ENCODE assay signal across 22 mouse cellular contexts in the genomic region with DNA sequence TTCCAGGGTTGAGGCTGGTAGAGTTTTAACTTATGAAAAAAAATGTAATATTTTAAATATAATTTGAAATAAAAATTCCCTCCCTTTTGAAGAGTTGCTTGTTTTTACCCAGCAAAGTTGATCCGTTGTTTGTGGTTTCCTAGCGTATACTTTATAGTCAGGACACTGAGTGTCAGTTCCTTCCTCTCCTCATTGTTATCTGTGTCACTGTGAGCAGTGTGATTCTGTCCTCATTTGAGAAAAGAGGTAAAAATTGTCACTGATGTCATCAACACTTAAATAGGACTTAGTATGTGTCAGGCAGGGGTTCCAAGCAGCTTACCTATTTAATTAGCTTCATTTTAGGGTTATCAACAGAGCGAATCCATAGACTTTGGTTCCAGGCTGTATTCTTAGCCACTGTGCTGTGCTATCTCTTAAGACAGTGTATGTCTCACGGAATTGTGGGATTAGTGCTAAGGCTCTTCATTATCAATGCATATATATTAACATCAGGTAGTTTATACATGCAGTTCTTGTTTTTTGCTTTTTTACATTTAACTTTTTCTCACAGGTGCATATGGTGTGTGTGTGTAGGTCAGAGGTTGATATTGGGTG. TPM values are rescaled to one million over a fixed set of nuclear protein-coding genes. Genes with fewer than 3 reads are reported as not detected.
DNase-seq lines count a peak whose midpoint lies in the region; ATAC-seq and TF ChIP-seq lines count a peak whose summit lies in the region.
"Had no signal": no experiment of that assay in that cellular context is flagged by ENCODE, and none has a peak within 500 bp of the region (broad histone marks: within the 10 kb centered on the region; RNA-seq: fewer than 3 reads in every experiment).

No protein-coding gene starts in this region.

- no peak for DNase-seq in heart, adult 2 months
- no peak for DNase-seq in liver, embryonic 11.5 days (ENCODE audit: low spot score)
- no peak for DNase-seq in liver
- no peak for DNase-seq in liver, embryonic 13.5 days
- DNase-seq in hindbrain, embryonic 11.5 days (ENCODE audit: low spot score): no peak
- no peak for DNase-seq in spleen, adult 18-20 months
- DNase-seq: adrenal gland, postnatal 25 days; cerebellum, adult 9-10 months; forebrain, postnatal 0 days; gastrocnemius, postnatal 36 days; kidney, adult 18-20 months; kidney, postnatal 10 days had no signal

- H3K4me3 ChIP-seq in heart, adult 2 months: no peak overlapping the region
- no peak overlapping the region for H3K4me3 ChIP-seq in heart, embryonic 11.5 days (ENCODE audit: low read depth, low read length)
- no peak overlapping the region for H3K4me3 ChIP-seq in liver, embryonic 11.5 days (ENCODE audit: low read depth, low read length)
- no peak overlapping the region for H3K4me3 ChIP-seq in liver, embryonic 13.5 days (replicated peaks)
- H3K4me3 ChIP-seq in hindbrain, embryonic 11.5 days (ENCODE audit: low read depth, low read length): no peak overlapping the region
- H3K4me3 ChIP-seq: forebrain, embryonic 10.5 days; heart, embryonic 15.5 days; lung, embryonic 15.5 days; midbrain, embryonic 15.5 days had no signal

- TF ChIP-seq EP300 in heart, adult 2 months (IDR thresholded peaks at IDR 0.05; ENCODE audit: insufficient read depth, low read depth, low read length): no peak

- H3K4me2 ChIP-seq in heart, embryonic 11.5 days: no peak overlapping the region
- peak overlapping the region; percentile 38; the same call in 1 of the 2 replicates for H3K4me2 ChIP-seq in liver, embryonic 11.5 days
- H3K4me2 ChIP-seq in liver, embryonic 13.5 days: peak overlapping the region; percentile 48
- no peak overlapping the region for H3K4me2 ChIP-seq in hindbrain, embryonic 11.5 days (replicated peaks; ENCODE audit: low read depth, low read length)
- H3K4me2 ChIP-seq: heart, embryonic 15.5 days; lung, embryonic 15.5 days; midbrain, embryonic 15.5 days had no signal

- H3K79me2 ChIP-seq in heart, adult 2 months (replicated peaks; ENCODE audit: control insufficient read depth, insufficient read depth, low read length): no peaks in the 10 kb centered on the region; the same call in 1 of the 2 replicates

- TF ChIP-seq POLR2A in heart, adult 2 months (IDR thresholded peaks at IDR 0.05; ENCODE audit: insufficient read depth, low read depth, low read length): no peak

- no peak overlapping the region for H3K9ac ChIP-seq in heart, adult 2 months (ENCODE audit: low read depth, low read length)
- no peak overlapping the region for H3K9ac ChIP-seq in heart, embryonic 11.5 days (ENCODE audit: low read depth, low read length)
- H3K9ac ChIP-seq in liver, embryonic 11.5 days (ENCODE audit: low read depth, low read length): no peak overlapping the region
- H3K9ac ChIP-seq in liver, embryonic 13.5 days: peak overlapping the region; percentile 51; the same call in 1 of the 2 replicates
- no peak overlapping the region for H3K9ac ChIP-seq in hindbrain, embryonic 11.5 days (ENCODE audit: low read depth, low read length)
- H3K9ac ChIP-seq: forebrain, postnatal 0 days; heart, embryonic 15.5 days; lung, embryonic 15.5 days; midbrain, embryonic 15.5 days had no signal

- ATAC-seq in heart, embryonic 11.5 days (replicated peaks; ENCODE audit: insufficient number of reproducible peaks, low FRiP score, low TSS enrichment): no peak
- no peak for ATAC-seq in liver, embryonic 11.5 days (replicated peaks; ENCODE audit: low FRiP score)
- no peak for ATAC-seq in liver, embryonic 13.5 days (ENCODE audit: low read depth)
- ATAC-seq in megakaryocyte progenitor cell, adult 5-6 weeks (replicated peaks; ENCODE audit: poor library complexity): peak; percentile 15; the same call in 1 of the 2 replicates
- ATAC-seq in hindbrain, embryonic 11.5 days (ENCODE audit: low FRiP score): no peak
- ATAC-seq: CD4-positive, CD25-positive, alpha-beta regulatory T cell, adult 4 months; forebrain, postnatal 0 days; hindbrain, embryonic 16.5 days; midbrain, embryonic 15.5 days had no signal

- intact Hi-C loops in heart, adult 2 months (cut with DNase I): loop anchor here (5.0 kb wide), 1 partner anchor 48 kb away; no protein-coding TSS in a partner anchor

- no peaks in the 10 kb centered on the region for H3K9me3 ChIP-seq in heart, embryonic 11.5 days (replicated peaks; ENCODE audit: control insufficient read depth, low read length)
- no peaks in the 10 kb centered on the region for H3K9me3 ChIP-seq in liver, embryonic 11.5 days (ENCODE audit: control insufficient read depth, low read length)
- H3K9me3 ChIP-seq in liver, embryonic 13.5 days (replicated peaks): no peaks in the 10 kb centered on the region
- no peaks in the 10 kb centered on the region for H3K9me3 ChIP-seq in hindbrain, embryonic 11.5 days (ENCODE audit: control insufficient read depth, low read length)
- H3K9me3 ChIP-seq: forebrain, embryonic 10.5 days; heart, embryonic 15.5 days; lung, embryonic 15.5 days; midbrain, embryonic 15.5 days had no signal

- peak overlapping the region; percentile 53 for H3K27ac ChIP-seq in heart, adult 2 months
- H3K27ac ChIP-seq in heart, embryonic 11.5 days (ENCODE audit: low read depth, low read length): no peak overlapping the region
- H3K27ac ChIP-seq in liver, embryonic 11.5 days (ENCODE audit: low read depth, low read length): no peak overlapping the region
- peak overlapping the region; percentile 13; the same call in 1 of the 2 replicates for H3K27ac ChIP-seq in liver, embryonic 13.5 days
- H3K27ac ChIP-seq in hindbrain, embryonic 11.5 days (ENCODE audit: low read depth, low read length): no peak overlapping the region
- H3K27ac ChIP-seq: forebrain, embryonic 10.5 days; heart, embryonic 15.5 days; lung, embryonic 15.5 days; midbrain, embryonic 15.5 days had no signal

- peaks cover 10% of the 10 kb centered on the region for H3K36me3 ChIP-seq in heart, adult 2 months (ENCODE audit: control insufficient read depth, insufficient read depth, low read length)
- H3K36me3 ChIP-seq in heart, embryonic 11.5 days (ENCODE audit: control insufficient read depth, insufficient read depth, low read length): no peaks in the 10 kb centered on the region
- H3K36me3 ChIP-seq in liver, embryonic 11.5 days (ENCODE audit: control insufficient read depth, insufficient read depth, low read length): no peaks in the 10 kb centered on the region
- no peaks in the 10 kb centered on the region for H3K36me3 ChIP-seq in liver, embryonic 13.5 days
- no peaks in the 10 kb centered on the region for H3K36me3 ChIP-seq in hindbrain, embryonic 11.5 days (ENCODE audit: control insufficient read depth, insufficient read depth, low read length)
- H3K36me3 ChIP-seq: forebrain, embryonic 10.5 days; heart, embryonic 15.5 days; lung, embryonic 15.5 days; midbrain, embryonic 15.5 days had no signal

- WGBS in heart, adult 2 months: 65% methylated on average over 4 of the region's 4 CpGs
- WGBS in heart, embryonic 11.5 days (ENCODE audit: insufficient replicate concordance): 80% methylated on average over 4 of the region's 4 CpGs
- WGBS in liver, embryonic 11.5 days: 47% methylated on average over 4 of the region's 4 CpGs
- WGBS in liver, embryonic 13.5 days (ENCODE audit: insufficient replicate concordance): 21% methylated on average over 4 of the region's 4 CpGs
- WGBS in hindbrain, embryonic 11.5 days: 91% methylated on average over 4 of the region's 4 CpGs

- H3K27me3 ChIP-seq in heart, adult 2 months (ENCODE audit: control insufficient read depth, insufficient read depth, low read length): no peaks in the 10 kb centered on the region
- no peaks in the 10 kb centered on the region for H3K27me3 ChIP-seq in heart, embryonic 11.5 days (ENCODE audit: control insufficient read depth, insufficient read depth, low read length)
- H3K27me3 ChIP-seq in liver, embryonic 11.5 days (replicated peaks; ENCODE audit: control insufficient read depth, insufficient read depth, low read length): no peaks in the 10 kb centered on the region
- H3K27me3 ChIP-seq in liver, embryonic 13.5 days: no peaks in the 10 kb centered on the region
- H3K27me3 ChIP-seq in hindbrain, embryonic 11.5 days (ENCODE audit: control insufficient read depth, insufficient read depth, low read length): no peaks in the 10 kb centered on the region
- H3K27me3 ChIP-seq: heart, embryonic 15.5 days; lung, embryonic 15.5 days; midbrain, embryonic 15.5 days had no signal

- TF ChIP-seq CTCF in heart, adult 2 months (IDR thresholded peaks at IDR 0.05): no peak

- H3K4me1 ChIP-seq in heart, adult 2 months (ENCODE audit: control insufficient read depth, insufficient read depth, low read length): peaks cover 5% of the 10 kb centered on the region
- H3K4me1 ChIP-seq in heart, embryonic 11.5 days (ENCODE audit: control insufficient read depth, insufficient read depth, low read length): peaks cover 6% of the 10 kb centered on the region; the same call in 1 of the 2 replicates
- peaks cover 16% of the 10 kb centered on the region for H3K4me1 ChIP-seq in liver, embryonic 11.5 days (replicated peaks; ENCODE audit: control insufficient read depth, insufficient read depth, low read length)
- peaks cover 32% of the 10 kb centered on the region for H3K4me1 ChIP-seq in liver, embryonic 13.5 days (replicated peaks)
- no peaks in the 10 kb centered on the region for H3K4me1 ChIP-seq in hindbrain, embryonic 11.5 days (replicated peaks; ENCODE audit: control insufficient read depth, insufficient read depth, low read length)

RNA-seq across cellular contexts. Expression of a gene that starts 3.0 kb away (rescaled TPM):
- 1 to 10 TPM; 9.3 to 10.0 TPM for total RNA-seq in heart, adult 2 months (2021)
- 4.5 and 6.5 TPM in 2 replicates for polyA plus RNA-seq in heart, adult 2 months (2012; rRNA removed)
- 19.9 and 20.4 TPM in 2 replicates for polyA plus RNA-seq in heart, embryonic 11.5 days (2014; fragmentation: Nextera tagmentation; extraction: Ambion mirVana)
- 23.6 and 25.4 TPM in 2 replicates for polyA plus RNA-seq in liver, embryonic 11.5 days (2014; fragmentation: Nextera tagmentation; extraction: Ambion mirVana)
- 8.2 and 11.3 TPM in 2 replicates for polyA plus RNA-seq in liver, embryonic 13.5 days (2015; fragmentation: Nextera tagmentation; extraction: Ambion mirVana)
- 18.5 and 23.9 TPM in 2 replicates for total RNA-seq in megakaryocyte progenitor cell, adult 5-6 weeks (2015)
- total RNA-seq in megakaryocyte progenitor cell, adult 5-6 weeks (2017): 15.3 and 21.1 TPM in 2 replicates
- polyA plus RNA-seq in hindbrain, embryonic 11.5 days (2014; fragmentation: Nextera tagmentation; extraction: Ambion mirVana): 27.2 and 30.1 TPM in 2 replicates

RNA-seq across cellular contexts. Expression of a gene that starts 16.9 kb away (rescaled TPM):
- total RNA-seq in heart, adult 2 months (2021): under 1 TPM; 0.32 to 0.37 TPM
- 0.76 and 1.3 TPM in 2 replicates for polyA plus RNA-seq in heart, adult 2 months (2012; rRNA removed)
- not detected in 2 replicates for polyA plus RNA-seq in heart, embryonic 11.5 days (2014; fragmentation: Nextera tagmentation; extraction: Ambion mirVana)
- not detected in 2 replicates for polyA plus RNA-seq in liver, embryonic 11.5 days (2014; fragmentation: Nextera tagmentation; extraction: Ambion mirVana)
- polyA plus RNA-seq in liver, embryonic 13.5 days (2015; fragmentation: Nextera tagmentation; extraction: Ambion mirVana): 0.06 TPM in 1 of 2 replicates, not detected in the other
- total RNA-seq in megakaryocyte progenitor cell, adult 5-6 weeks (2015): not detected in 2 replicates
- total RNA-seq in megakaryocyte progenitor cell, adult 5-6 weeks (2017): 0.08 TPM in 1 of 2 replicates, not detected in the other
- 0.20 and 0.28 TPM in 2 replicates for polyA plus RNA-seq in hindbrain, embryonic 11.5 days (2014; fragmentation: Nextera tagmentation; extraction: Ambion mirVana)

RNA-seq across cellular contexts. Expression of a gene that starts 44.7 kb away (rescaled TPM):
- total RNA-seq in heart, adult 2 months (2021): not detected
- 0.55 TPM in 1 of 2 replicates, not detected in the other for polyA plus RNA-seq in heart, adult 2 months (2012; rRNA removed)
- polyA plus RNA-seq in heart, embryonic 11.5 days (2014; fragmentation: Nextera tagmentation; extraction: Ambion mirVana): 0.37 TPM in 1 of 2 replicates, not detected in the other
- 0.47 and 0.53 TPM in 2 replicates for polyA plus RNA-seq in liver, embryonic 11.5 days (2014; fragmentation: Nextera tagmentation; extraction: Ambion mirVana)
- polyA plus RNA-seq in liver, embryonic 13.5 days (2015; fragmentation: Nextera tagmentation; extraction: Ambion mirVana): 0.29 and 0.32 TPM in 2 replicates
- not detected in 2 replicates for total RNA-seq in megakaryocyte progenitor cell, adult 5-6 weeks (2015)
- 0.30 TPM in 1 of 2 replicates, not detected in the other for total RNA-seq in megakaryocyte progenitor cell, adult 5-6 weeks (2017)
- polyA plus RNA-seq in hindbrain, embryonic 11.5 days (2014; fragmentation: Nextera tagmentation; extraction: Ambion mirVana): 2.7 and 6.7 TPM in 2 replicates
- total RNA-seq: gastrocnemius, postnatal 36 days; heart, adult 8-10 months; hematopoietic stem cell, adult 5-6 weeks had no signal
- polyA plus RNA-seq: CD4-positive, CD25-positive, alpha-beta regulatory T cell, adult 4 months had no signal

Comparison
In these comparisons a context has a peak if more than half of its experiments do, and no peak if none do; other contexts are left out.
1. H3K27ac ChIP-seq: peak in heart, adult 2 months (single experiment) and liver, embryonic 13.5 days (single experiment); none in heart, embryonic 11.5 days (single experiment), liver, embryonic 11.5 days (single experiment) and hindbrain, embryonic 11.5 days (single experiment).
2. H3K4me2 ChIP-seq: peak in liver, embryonic 11.5 days (single experiment) and liver, embryonic 13.5 days (single experiment); none in heart, embryonic 11.5 days (single experiment) and hindbrain, embryonic 11.5 days (single experiment).